Mouse (Mus musculus) regulatory T cell (primary cell): ENCODE results near the gene Nkpd1.
"Not testable (repeated sequence)": the region's sequence is repeated elsewhere in the genome, so short reads cannot be mapped to it uniquely, and the experiment has no call there.

Experiments
- in situ Hi-C: fragments of 300-600 bp; cut with MboI, MseI; formaldehyde crosslinking; loops from one replicate; pipeline ENCODE4 v1.15.1; 2025; ENCODE audit warnings: high pct_unique_total_duplicates

The Nkpd1 gene

DNA sequence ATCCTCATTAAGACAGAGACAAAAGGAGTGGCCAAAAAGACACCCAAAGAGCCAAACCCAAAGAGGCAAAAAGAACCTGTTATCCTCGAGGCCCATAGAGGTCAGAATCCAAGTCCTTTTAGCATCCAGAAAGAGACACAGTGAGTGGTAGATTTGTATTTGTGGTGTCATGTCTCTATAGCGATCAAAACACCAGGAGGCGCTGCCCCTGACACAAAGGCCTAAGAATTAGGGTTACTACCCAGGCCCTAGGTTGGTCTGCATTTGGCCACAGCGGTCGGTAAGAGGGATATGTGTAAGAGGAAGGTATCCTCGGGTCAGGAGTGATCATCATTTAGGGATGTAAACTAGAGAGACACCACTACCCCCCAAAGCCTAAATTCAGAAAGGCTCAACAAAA lies 11.3 kb upstream of the Nkpd1 start:
- in situ Hi-C loops, result no loop called here

- in situ Hi-C loops, result no loop called here
Observed at GRCm38 (mm10) chr7:19506969-19507611, 10.5 kb upstream of the Nkpd1 start.

DNA sequence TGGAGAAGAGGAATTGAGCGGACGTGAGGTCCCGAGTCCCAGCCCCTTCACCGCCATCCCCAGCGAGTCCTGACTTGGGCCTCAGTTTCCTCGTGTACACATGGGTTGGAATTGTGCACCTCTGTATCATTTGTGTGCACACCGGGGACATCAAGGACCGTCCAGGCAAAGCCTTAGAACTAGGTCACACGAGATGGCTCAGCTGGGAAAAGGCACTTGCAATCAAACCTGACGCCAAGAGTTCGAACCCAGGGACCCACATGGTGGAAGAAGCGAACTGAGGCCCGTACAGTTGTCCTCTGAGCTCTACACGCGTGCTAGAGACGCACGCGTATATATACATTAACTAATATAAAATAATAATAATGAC lies 10.0 kb upstream of the Nkpd1 start:
- in situ Hi-C loops, result no loop called here

DNA sequence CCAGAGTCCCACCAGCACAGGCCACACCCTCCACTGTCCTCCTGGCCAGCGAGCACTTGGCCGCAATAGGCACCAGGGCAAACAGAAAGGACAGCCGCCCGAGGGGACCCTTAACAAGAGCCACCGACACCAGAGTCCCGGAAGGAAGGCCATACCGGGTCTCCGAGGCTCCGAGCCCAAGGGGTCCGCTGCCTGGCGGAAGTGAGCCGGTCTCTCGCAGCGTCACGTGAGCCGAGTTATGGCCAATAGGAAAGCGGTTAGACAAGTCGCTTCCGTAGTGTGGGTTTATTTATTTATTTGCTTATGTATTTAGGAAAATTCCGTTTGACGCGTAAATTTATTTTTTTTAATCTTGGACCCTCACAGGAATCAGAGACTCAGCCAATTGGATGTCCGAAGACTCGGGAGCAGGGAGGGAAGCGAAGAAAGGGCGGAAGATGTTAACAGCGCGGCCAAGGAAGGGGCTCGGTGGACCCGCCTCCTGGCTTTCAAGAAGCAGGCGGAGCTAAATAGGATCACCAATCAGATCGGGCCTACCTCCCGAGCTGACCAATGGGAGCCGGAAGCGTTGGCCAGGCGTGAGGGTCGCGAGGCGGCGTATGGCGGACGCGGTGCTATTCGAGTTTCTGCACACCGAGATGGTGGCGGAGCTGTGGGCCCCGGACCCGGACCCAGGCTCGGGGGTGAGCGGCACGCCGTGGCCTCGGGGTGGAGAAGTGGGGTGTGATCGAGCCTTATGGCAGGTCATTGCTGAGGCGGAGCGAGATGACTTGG lies 9.3 kb upstream of the Nkpd1 start, which contains the start of the genes Bloc1s3 and Trappc6a:
TSS of gene Bloc1s3 (minus strand) at position 218 of the 774 bp plus-strand sequence.
TSS of gene Trappc6a (plus strand) at position 246 of the 774 bp plus-strand sequence.
- in situ Hi-C loops, result no loop called here

- in situ Hi-C loops, result no loop called here
Observed at GRCm38 (mm10) chr7:19508924-19509568, 8.6 kb upstream of the Nkpd1 start.

GRCm38 (mm10) chr7:19509786-19510185 lies 7.9 kb upstream of the Nkpd1 start:
- in situ Hi-C loops, result no loop called here

DNA sequence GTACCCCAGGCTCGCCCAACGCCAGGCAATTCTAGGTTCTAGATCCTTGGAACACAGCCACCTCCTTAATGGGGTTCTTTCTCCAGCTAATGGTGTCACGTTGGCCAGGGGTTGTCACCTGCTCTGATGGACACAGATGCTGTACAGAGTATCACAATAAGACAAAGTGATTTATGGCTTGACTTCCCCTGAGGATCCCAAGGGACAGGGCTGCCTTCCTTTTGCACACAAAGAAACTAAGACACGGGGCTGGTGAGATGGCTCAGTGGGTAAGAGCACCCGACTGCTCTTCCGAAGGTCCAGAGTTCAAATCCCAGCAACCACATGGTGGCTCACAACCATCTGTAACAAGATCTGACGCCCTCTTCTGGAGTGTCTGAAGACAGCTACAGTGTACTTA lies 5.7 kb upstream of the Nkpd1 start:
- in situ Hi-C loops, result not testable (repeated sequence)

DNA sequence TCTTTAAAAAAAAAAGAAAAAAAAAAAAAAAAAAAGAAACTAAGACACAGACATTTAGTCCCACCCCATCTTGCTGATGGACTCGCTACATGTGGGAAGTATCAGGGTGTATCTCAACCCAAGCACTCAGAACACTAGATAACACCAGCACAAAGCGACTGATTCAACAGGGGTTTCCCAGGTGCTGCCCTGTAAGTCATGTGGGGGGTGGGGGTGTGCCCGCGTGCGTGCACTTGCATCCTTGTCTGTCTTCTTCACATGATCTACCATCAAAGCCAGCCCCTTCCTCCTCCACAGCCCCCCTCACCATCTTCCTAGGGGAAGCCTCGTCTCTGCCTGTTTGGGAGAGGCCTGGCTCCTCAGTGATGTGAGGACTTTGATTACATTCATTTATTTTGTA lies 5.3 kb upstream of the Nkpd1 start:
- in situ Hi-C loops, result no loop called here

DNA sequence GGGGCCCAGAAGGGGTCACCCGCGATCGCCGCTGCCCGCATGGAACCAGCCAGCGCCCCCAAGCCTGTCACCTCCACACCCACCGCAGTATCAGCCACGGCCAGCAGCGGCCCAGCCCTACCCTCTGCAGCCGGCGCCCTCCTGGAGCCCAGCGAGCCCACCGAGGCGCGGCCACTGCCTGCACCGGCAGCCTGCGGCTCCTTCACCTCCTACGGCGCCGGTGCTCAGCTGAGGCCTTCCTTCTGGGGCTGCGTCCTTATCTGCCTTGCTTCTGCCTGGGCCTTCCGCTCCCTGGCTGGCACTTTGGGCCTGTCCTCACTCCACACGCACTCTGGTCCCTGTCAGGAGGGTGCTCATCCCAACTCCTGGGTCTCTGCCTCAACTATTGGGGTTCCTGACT lies 2.4 kb downstream of the Nkpd1 start:
- in situ Hi-C loops, result loop anchor here (5.0 kb wide), 1 partner anchor 118 kb away; the partner anchor contains the start of genes Ckm and Klc3

GRCm38 (mm10) chr7:19523017-19523756 lies 5.5 kb downstream of the Nkpd1 start:
- in situ Hi-C loops, result loop anchor here (5.0 kb wide), 1 partner anchor 121 kb away; the partner anchor contains the start of genes Ckm and Klc3

DNA sequence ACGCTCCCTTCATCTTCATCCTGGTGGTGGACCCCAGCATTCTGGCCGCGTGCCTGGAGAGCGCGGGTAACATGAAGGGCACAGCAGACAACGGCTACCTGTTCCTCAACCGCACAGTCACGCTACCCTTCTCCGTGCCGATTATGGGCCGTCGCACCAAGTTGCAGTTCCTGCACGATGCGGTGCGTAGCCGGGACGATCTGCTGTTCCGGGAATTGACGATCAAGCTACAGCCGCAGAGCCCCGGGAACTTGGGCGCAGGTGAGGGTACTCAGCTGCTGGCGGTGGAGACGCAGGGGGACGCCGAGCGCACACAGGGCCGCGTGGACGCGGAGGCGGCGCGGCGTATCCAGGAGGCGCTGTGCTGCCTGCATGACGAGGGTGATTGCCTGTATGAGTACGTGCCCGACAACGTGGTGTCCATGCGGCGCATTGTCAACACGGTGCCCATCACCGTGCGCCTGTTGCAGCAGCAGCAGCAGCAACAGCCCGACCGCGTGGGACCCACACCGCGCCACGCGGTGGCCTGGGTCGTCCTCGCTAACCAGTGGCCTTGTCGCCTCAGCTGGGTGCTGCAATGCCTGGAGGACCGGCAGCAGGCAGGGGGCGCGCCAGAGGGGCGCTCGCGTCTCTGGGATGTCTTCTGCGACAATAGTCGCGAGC lies 6.2 kb downstream of the Nkpd1 start:
- in situ Hi-C loops, result loop anchor here (5.0 kb wide), 1 partner anchor 122 kb away; the partner anchor contains the start of genes Ckm and Klc3

DNA sequence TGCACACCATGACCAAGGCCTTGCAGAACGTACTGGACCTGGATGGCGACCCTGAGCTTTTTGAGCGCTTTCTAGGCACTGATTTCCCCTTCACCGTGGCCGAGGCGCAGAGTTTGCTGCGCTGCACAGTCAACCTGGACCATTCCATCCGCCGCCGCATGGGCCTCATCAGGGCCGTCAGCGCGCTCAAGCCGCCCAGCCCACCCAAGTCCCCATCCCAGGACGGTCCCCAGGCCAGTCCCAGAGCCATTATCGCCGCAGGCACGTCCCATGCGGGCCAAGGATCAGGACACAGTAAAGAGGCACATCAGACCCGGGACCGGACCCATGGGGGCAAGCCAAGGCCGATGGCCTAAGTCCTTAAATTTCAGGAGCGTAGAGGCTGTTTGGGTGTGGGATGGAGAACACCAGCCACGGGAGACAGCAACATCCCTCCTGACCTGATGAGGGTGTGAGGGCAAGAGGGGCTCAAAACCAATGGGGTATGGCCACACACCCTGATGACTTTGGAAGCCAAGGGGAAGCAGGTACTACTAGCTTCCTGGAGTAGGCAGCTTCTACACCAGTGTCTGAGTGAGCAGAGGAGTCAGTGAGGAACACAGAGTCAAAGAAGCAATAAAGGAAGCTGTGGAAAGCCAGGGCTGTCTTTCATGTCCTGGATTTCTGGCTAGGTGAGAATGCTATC lies 6.9 kb downstream of the Nkpd1 start:
- in situ Hi-C loops, result loop anchor here (5.0 kb wide), 1 partner anchor 122 kb away; the partner anchor contains the start of genes Ckm and Klc3

- in situ Hi-C loops, result no loop called here
Observed at GRCm38 (mm10) chr7:19525105-19525481, 7.5 kb downstream of the Nkpd1 start.

DNA sequence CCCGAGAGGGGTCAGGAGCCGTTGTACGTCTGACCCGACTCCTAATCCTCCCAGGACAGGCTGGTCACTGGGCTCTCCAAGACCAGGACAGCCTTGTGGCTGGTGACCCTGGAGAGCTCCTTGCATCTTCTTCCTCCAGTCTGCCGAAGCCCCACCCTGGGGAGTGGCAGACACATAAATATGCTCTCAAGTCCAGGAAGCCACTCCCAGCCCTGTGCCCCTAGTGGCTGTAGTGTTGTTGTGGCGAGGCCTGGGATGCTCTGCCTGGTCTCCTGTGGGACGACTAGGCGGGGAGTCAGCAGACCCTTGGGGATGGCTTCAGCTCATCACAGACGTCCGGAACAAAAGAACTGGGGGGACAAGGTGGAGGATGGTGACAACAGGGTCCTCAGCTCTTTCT lies 13.4 kb downstream of the Nkpd1 start:
- in situ Hi-C loops, result no loop called here

DNA sequence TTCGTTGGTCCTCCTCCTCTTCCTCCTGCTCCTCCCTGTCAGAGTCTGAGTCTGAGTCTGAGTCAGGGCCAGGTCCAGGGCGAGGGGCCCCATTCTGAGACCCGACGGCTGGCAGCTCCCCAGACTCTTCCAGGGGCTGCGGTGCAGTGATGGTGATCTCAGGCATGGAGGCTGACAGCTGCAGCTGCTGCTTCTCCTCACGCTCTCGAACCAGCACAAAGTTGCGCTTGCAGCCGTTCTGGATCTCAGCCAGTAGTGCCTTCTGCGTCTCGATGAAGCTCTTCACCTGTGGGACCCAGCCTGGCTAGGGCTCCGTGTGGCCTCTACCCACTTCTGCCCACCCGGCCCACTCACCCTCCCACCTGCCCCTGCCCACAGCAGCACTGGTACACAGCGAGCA lies 14.6 kb downstream of the Nkpd1 start:
- in situ Hi-C loops, result no loop called here

GRCm38 (mm10) chr7:19534676-19535075 lies 17.0 kb downstream of the Nkpd1 start:
- in situ Hi-C loops, result no loop called here

GRCm38 (mm10) chr7:19540771-19541566 lies 23.3 kb downstream of the Nkpd1 start:
- in situ Hi-C loops, result loop anchor here (5.0 kb wide), 1 partner anchor 94 kb away; no protein-coding TSS in a partner anchor

DNA sequence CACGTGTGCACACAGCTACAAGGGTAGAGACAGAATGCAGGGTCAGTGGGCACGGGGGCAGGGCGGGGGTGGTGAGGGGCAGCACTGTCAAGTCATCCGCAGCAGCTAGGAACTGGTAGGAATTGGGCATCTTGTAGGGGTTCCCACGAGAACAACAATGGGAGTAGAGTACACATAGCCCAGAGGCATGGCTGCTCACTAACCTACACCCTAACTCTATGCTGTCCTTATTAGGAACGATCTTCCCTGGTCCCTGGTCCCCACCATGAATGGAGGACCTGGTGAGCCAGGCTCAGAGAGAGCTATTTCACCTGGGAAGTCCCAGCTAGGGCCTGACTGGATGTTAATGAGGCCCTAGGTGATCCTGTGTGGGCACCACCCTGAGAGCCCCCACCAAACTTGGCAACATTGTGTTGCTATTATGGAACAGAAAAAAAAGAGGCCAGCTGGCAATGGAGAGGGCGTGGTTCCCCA lies 24.1 kb downstream of the Nkpd1 start:
- in situ Hi-C loops, result loop anchor here (5.0 kb wide), 1 partner anchor 94 kb away; no protein-coding TSS in a partner anchor

DNA sequence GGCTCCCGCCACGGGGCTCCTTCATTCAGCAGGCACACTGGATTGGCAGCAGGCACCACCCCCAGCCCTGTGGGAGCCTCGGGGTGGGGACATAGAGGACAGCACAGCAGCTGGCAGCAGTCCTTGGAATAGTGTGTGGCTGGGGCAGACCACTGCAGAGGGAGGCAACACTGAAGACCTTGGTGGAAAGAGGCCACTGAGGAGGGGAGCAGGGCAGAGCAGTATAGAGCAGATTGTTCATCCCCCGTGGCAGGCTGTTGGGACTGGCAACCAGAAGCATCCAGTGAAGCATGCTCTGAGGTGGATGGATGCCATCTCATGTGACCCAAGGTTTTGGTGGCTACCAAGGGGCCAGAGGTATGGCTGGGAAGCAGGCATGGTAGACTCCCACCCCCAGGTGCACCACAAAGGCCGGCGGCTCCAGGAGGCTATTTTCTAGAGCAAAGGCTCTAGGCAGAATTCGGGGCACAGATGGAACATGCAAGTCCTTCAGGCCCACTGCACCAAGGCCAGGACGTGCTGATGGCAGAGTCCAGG lies 24.6 kb downstream of the Nkpd1 start:
- in situ Hi-C loops, result loop anchor here (5.0 kb wide), 1 partner anchor 95 kb away; no protein-coding TSS in a partner anchor
